Mouse (Mus musculus) brain, embryonic 14.5 days (tissue): ENCODE data around the gene Asb3. TPM values are rescaled to one million over a fixed set of nuclear protein-coding genes. Genes with fewer than 3 reads are reported as not detected.

Experiments used
- DNase-seq: peaks from one replicate; pipeline ENCODE4 v3.0.0-alpha.2; 2011; ENCODE audit warnings: low read depth
- CTCF ChIP-seq: fragments of 200-500 bp; IDR thresholded peaks from 2 replicates; pipeline ENCODE4 v1.5.1; 2012; ENCODE audit warnings: inconsistent platforms, mild to moderate bottlenecking, moderate library complexity, borderline replicate concordance; ENCODE audit not compliant: insufficient read depth, insufficient read length; ENCODE audit errors: extremely low read depth
- POLR2A ChIP-seq: fragments of 200-500 bp; IDR thresholded peaks from 2 replicates; pipeline ENCODE4 v1.6.1; 2012; ENCODE audit warnings: mild to moderate bottlenecking, inconsistent platforms, borderline replicate concordance; ENCODE audit not compliant: poor library complexity, insufficient read depth, insufficient read length, severe bottlenecking; ENCODE audit errors: extremely low read depth
- polyA plus RNA-seq: library from polyadenylated mRNA; depleted of rRNA; stranded (reverse); fragments of >200 nt; gene quantifications from 2 replicates; pipeline ENCODE4 v1.2.3, GENCODE M21; 2012; rRNA removed

Gene Asb3
- polyA plus RNA-seq: 11.4 and 14.2 TPM in 2 replicates

DNA sequence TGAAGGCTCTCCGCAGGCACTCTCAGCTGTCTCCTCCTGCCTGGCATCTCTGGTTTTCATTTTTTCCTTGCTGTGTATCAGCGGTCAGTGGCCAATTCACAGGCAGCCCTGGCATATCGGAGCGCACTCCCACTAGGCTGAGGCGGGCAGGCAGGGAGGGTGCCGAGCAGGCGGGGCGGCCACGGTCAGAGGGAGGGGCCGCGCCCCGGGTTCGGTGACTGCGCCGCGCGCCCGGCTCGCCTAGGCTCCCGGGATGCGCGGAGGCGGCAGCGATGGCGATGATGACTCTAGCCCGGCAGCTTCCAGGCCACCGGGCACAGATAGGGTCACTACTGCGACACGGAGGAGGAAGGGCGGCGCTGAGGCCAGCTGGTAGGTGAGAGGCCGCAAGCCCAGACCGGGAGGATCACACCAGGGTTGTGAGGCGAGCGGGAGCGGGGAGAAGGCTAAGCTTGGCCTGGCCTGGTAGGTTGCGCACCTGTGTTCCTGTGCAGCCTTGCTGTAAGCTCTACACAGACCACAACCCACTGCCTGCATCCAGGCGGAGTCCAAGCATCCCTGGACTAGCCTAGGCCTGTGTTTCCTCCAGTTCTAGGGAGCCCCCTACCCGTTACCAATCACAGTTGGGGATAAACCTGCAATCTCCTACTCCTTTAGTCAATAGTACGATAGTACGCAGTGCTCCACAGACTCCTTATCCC is at the start of gene Asb3, which contains the start of gene Gpr75:
Gene Asb3, plus strand, starts transcription at position 246 of the 701 bp plus-strand sequence.
Gene Gpr75, plus strand, starts transcription at position 188 of the 701 bp plus-strand sequence.
- 0 out of 2 replicates have a peak, but pooled peaks have one; percentile 14 for TF ChIP-seq POLR2A
- TF ChIP-seq CTCF: no peak
- DNase-seq: peak; percentile 70

DNA sequence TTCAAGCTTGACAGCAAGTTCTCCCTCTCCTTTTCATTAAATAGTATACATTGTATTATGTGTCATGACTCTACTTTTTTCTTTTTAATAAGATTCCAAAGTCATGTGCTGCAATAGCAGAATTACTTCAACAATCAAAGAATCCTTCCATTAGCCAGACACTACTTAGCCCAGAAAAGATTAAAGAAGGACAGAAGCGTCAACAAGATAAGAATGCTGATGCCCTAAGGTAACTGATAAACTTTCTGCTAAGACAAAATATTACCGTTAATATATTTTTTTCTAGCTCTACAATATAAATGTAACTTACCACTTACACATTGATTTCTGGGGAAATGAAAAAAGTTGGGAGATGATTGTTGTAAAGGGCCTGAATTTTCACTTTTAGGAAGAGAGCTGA is 46.4 kb upstream of the Asb3 start:
- DNase-seq: no peak
- TF ChIP-seq CTCF: no peak
- no peak for TF ChIP-seq POLR2A

DNA sequence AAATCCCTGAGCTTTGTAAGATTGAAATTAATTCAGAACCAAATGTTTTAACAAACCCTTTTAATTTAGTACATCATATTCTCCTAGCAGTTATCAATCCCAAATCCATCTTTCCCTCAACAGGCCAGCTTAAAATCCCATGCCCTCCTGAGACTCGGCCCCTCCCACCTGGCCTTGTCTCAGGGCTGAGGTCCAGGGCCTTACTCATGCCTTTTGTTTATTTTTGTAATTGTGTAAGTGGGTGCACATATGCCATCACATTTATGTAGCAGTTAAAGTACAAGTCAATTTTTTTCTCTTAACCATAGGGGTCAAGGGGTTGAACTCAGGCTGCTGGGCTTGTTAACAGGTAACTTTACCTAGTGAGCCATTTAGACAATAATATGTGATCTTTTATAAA is 40.9 kb upstream of the Asb3 start:
- TF ChIP-seq POLR2A (no peak), CTCF (no peak)
- DNase-seq: no peak

DNA sequence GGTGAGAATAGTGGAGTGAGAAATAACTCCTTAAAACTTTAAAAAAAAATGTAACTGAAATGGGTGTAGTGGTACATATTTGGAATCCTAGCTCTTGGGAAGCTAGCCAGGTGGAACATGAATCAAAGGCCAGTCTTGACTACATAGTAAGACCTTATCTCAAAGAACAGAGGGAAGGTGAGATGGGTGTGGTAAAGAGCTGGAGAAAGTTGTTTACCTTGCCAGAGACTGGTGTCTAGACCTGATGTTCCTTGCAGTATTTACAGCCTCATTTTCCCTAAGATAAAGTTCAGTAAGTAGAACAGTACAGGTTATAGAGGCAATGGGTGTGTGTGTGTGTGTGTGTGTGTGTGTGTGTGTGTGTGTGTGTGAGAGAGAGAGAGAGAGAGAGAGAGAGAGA is 12.8 kb upstream of the Asb3 start:
- DNase-seq: no peak
- TF ChIP-seq POLR2A: no peak
- TF ChIP-seq CTCF: no peak

DNA sequence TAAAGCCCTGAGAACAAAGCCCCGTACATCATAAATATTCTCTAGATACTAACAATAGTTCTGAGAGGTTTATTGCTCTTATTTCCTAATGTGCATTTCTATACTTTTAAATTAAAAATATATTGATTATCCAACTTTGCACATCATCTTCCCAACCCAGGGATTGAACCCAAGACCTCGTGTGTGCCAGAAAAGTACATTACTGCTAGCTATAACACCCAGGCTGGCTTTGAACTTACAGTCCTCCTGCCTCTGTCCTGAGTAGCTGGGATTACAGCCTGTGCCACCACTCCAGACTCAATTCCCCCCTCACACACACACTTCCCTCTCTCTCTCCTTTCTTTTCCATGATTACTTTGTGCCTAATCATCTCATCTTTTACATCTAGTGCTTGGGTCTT is 2.9 kb downstream of the Asb3 start:
- no peak for DNase-seq
- TF ChIP-seq CTCF: no peak
- no peak for TF ChIP-seq POLR2A

DNA sequence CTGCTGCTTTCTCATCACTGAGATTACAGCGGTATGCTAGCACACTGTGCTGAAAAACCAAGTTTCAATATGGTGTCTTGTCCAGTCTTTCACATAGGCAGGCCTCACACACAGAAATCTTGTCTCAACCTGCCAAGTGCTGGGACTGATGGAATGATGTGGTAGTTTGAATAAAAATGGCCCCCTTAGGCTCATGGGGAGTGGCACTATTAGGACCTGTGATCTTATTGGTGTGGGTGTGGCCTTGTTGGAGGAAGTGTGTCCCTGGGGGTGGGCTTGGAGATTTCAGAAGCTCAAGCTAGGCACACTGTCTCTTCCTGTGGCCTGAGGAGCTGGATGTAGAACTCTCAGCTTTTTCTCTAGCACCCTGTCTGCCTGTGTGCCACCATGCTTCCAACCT is 11.0 kb downstream of the Asb3 start:
- DNase-seq: no peak
- no peak for TF ChIP-seq CTCF
- no peak for TF ChIP-seq POLR2A

DNA sequence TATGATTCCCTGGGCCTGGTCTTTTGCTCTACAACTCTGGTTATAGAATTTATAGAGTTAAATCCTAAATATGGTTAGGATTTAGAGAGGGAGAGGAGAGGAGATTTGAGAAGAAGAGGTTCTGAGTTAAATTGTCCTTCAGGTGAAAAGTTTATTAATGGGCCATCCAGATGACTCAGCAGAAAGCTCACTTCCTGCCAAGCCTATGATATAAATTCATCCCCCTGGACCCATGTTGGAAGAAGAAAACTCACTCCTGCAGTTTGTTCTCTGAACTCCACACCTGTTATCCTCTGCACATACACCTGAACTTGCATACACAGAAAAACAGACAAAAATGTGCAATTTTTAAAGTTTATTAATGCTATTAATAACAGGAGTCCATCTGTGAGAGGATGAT is 14.1 kb downstream of the Asb3 start:
- TF ChIP-seq POLR2A: no peak
- TF ChIP-seq CTCF: no peak

DNA sequence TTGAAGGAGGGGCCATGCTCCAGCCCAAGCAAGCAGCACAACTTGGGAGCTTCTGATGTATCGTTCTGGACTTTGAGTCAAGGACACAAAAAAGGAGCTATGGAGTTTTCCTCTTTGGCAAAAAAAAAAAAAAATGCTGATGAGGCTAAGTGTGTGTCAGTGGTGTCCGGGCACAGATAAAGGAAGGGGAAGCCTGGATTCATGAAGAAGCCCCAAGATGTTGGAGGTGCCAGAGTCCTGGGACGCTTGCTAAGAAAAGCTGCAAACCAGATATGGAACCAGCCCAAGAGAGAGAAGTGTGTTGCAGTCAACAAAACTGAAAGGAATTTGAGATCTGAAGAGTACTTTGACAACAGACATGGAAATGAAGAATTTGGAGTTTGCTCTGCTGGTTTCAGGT is 27.1 kb downstream of the Asb3 start:
- no peak for DNase-seq
- TF ChIP-seq POLR2A (no peak), CTCF (no peak)

More for the DNA sequence above, 14.1 kb downstream of the Asb3 start:
- DNase-seq: no peak

DNA sequence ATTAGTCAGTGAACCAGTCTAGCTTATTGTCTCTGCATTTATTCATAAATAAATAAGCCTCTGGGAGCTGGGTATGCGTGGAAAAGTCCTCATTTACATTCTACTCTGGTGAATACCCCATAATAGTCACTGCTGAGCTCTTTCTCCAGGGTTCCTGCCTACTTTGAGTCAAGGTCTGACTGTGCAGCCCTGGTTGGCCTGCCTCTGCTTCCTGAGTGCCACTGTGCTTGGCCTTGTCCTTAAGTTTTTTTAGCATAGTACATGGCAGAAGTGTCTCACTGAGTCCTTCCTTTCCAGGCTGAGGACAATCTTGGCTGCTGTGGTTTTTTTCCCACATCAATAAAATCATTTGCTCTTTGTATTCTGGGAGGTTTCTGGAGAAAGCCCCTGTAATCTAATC is 35.4 kb downstream of the Asb3 start:
- DNase-seq: no peak
- TF ChIP-seq POLR2A (no peak), CTCF (no peak)

DNA sequence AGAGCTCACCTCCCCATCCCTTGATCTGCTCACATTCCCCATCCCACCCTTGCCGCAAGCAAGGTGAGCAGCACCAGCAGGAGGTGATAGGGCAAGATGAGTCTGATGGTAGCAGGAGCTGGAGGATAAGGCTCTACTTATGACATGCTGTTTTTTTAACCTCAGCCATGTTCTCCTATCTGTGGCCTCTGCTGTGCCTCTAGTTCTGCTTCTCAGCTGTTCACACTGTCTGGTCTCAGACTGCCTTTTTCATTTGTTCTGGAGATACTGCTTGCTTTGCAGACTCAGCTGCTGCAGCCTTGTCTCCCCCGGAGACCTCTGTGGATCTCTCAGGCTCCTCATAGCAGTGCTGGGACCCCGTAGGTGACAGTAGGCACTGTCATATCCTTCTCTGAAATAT is 38.1 kb downstream of the Asb3 start:
- DNase-seq: no peak

DNA sequence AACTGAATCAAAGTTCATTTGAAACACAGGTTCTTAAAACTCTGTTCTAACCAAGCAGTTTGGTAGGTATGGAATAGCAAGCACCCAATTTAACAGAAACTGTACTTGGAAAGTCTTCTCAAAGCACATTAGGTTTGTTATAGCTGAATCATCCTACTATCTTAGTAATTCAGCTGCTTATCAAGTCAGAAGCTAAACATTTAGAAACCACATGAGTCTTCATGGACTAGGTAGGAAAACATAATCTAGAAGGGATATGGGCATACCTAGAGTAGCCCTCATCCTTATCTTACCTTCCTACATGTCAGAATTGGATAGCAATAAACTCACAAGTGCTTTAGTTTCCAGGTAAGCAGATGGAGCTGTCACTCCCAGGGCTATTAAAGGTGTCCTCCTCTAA is 42.9 kb downstream of the Asb3 start:
- DNase-seq: no peak
- TF ChIP-seq CTCF: no peak
- TF ChIP-seq POLR2A: no peak

More for the DNA sequence above, 38.1 kb downstream of the Asb3 start:
- TF ChIP-seq POLR2A: no peak

DNA sequence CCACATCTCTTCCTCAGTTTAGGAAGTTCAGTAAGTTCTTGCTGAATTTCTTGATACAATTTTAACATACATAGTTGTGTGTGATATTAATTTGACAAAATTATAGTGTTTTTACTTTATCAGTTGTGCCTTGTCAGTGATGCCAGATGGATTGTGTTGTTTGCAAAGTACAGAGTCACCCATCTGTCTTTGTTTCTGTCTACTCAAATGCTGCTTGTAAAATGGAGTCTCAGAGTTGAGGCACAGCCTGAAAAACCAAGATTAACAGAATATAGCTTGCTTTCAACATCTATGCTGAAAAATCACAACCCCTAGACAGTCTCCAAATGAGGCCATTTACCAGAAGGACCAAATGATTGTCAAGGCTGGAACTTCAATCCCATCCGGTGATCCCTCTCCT is 43.3 kb downstream of the Asb3 start:
- TF ChIP-seq CTCF: no peak
- no peak for DNase-seq
